ENCODE assay signal across 19 mouse cellular contexts in the genomic region with DNA sequence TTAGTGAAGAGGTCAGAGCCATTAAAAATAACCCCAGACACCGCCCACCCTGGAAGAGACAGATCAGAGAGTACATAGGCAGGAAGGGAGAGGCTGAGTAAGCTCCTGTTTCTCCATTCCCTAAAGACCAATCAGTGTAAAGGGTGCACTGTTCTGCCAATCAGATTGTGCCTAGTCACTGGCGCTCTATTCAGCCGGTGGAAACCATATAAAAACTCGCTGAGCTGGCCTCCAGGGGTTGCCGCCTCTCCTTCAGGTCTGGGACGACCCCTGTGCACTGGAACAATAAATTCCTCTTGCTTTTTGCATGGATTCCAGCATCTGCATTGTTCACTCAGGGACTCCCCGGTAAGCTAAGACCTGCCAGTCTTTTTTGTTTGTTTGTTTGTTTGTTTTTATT.
DNase-seq lines count a peak whose midpoint lies in the region; ATAC-seq and TF ChIP-seq lines count a peak whose summit lies in the region.
"Had no signal": no experiment of that assay in that cellular context is flagged by ENCODE, and none has a peak within 500 bp of the region (broad histone marks: within the 10 kb centered on the region; RNA-seq: fewer than 3 reads in every experiment).

No protein-coding gene starts in this region.

- intact Hi-C loops in left cerebral cortex, adult 2 months (cut with DNase I), result no loop called here
- intact Hi-C loops in left cerebral cortex, postnatal 25 days (cut with DNase I), result no loop called here

- H3K9me3 ChIP-seq in hindbrain, embryonic 11.5 days (ENCODE audit: control insufficient read depth, low read length), result no peaks in the 10 kb centered on the region
- no peaks in the 10 kb centered on the region for H3K9me3 ChIP-seq in hindbrain, postnatal 0 days (ENCODE audit: low read length)
- H3K9me3 ChIP-seq: embryonic facial prominence, embryonic 12.5 days; hindbrain, embryonic 12.5 days had no signal

- 0 out of 2 replicates have a peak, but pooled peaks have one; percentile 17 for ATAC-seq in hindbrain, embryonic 11.5 days (ENCODE audit: low FRiP score)
- no peak for ATAC-seq in hindbrain, postnatal 0 days
- ATAC-seq: forebrain, postnatal 0 days; hindbrain, embryonic 16.5 days had no signal

- no peaks in the 10 kb centered on the region for H3K27me3 ChIP-seq in hindbrain, embryonic 11.5 days (ENCODE audit: control insufficient read depth, insufficient read depth, low read length)
- no peaks in the 10 kb centered on the region for H3K27me3 ChIP-seq in hindbrain, postnatal 0 days (ENCODE audit: insufficient read depth, low read length)
- H3K27me3 ChIP-seq: embryonic facial prominence, embryonic 12.5 days; heart, embryonic 12.5 days; hindbrain, embryonic 12.5 days had no signal

- 87% methylated on average over 7 of the region's 7 CpGs for WGBS in hindbrain, embryonic 11.5 days
- WGBS in hindbrain, postnatal 0 days, result 84% methylated on average over 7 of the region's 7 CpGs

- no peaks in the 10 kb centered on the region for H3K4me1 ChIP-seq in hindbrain, embryonic 11.5 days (replicated peaks; ENCODE audit: control insufficient read depth, insufficient read depth, low read length)
- H3K4me1 ChIP-seq in hindbrain, postnatal 0 days (ENCODE audit: insufficient read depth, low read length), result no peaks in the 10 kb centered on the region
- H3K4me1 ChIP-seq: embryonic facial prominence, embryonic 12.5 days; hindbrain, embryonic 12.5 days had no signal

- no peak overlapping the region for H3K9ac ChIP-seq in hindbrain, embryonic 11.5 days (ENCODE audit: low read depth, low read length)
- H3K9ac ChIP-seq in hindbrain, postnatal 0 days (replicated peaks; ENCODE audit: low read length), result no peak overlapping the region
- H3K9ac ChIP-seq: embryonic facial prominence, embryonic 12.5 days; forebrain, postnatal 0 days; heart, embryonic 12.5 days; hindbrain, embryonic 12.5 days had no signal

- H3K27ac ChIP-seq in hindbrain, embryonic 11.5 days (ENCODE audit: low read depth, low read length), result no peak overlapping the region
- H3K27ac ChIP-seq in hindbrain, postnatal 0 days, result no peak overlapping the region
- H3K27ac ChIP-seq in left cerebral cortex, adult 2 months, result no peak overlapping the region
- H3K27ac ChIP-seq: embryonic facial prominence, embryonic 12.5 days; hindbrain, embryonic 12.5 days had no signal

- no peak overlapping the region for H3K4me2 ChIP-seq in hindbrain, embryonic 11.5 days (replicated peaks; ENCODE audit: low read depth, low read length)
- no peak overlapping the region for H3K4me2 ChIP-seq in hindbrain, postnatal 0 days (ENCODE audit: low read depth, low read length)
- H3K4me2 ChIP-seq: embryonic facial prominence, embryonic 12.5 days; heart, embryonic 12.5 days; hindbrain, embryonic 12.5 days had no signal

- no peak for TF ChIP-seq CTCF in hindbrain, postnatal 0 days (IDR thresholded peaks at IDR 0.05; ENCODE audit: low read depth)
- no peak for TF ChIP-seq CTCF in left cerebral cortex, adult 2 months (IDR thresholded peaks at IDR 0.05)

- no peak overlapping the region for H3K4me3 ChIP-seq in hindbrain, embryonic 11.5 days (ENCODE audit: low read depth, low read length)
- no peak overlapping the region for H3K4me3 ChIP-seq in hindbrain, postnatal 0 days (ENCODE audit: low read length)
- no peak overlapping the region for H3K4me3 ChIP-seq in left cerebral cortex, adult 2 months
- H3K4me3 ChIP-seq: embryonic facial prominence, embryonic 12.5 days; heart, embryonic 12.5 days; hindbrain, embryonic 12.5 days had no signal

- H3K36me3 ChIP-seq in hindbrain, embryonic 11.5 days (ENCODE audit: control insufficient read depth, insufficient read depth, low read length), result no peaks in the 10 kb centered on the region
- no peaks in the 10 kb centered on the region for H3K36me3 ChIP-seq in hindbrain, postnatal 0 days (ENCODE audit: insufficient read depth, low read length)
- H3K36me3 ChIP-seq: embryonic facial prominence, embryonic 12.5 days; heart, embryonic 12.5 days; hindbrain, embryonic 12.5 days had no signal

- peak; percentile 39 to 81 for DNase-seq in adrenal gland, adult (ENCODE audit: inconsistent age in 2 of 2, low spot score in 1 of 2)
- DNase-seq in adrenal gland, postnatal 4 days (ENCODE audit: low spot score in 2 of 2), result no peak
- DNase-seq in hindbrain, embryonic 11.5 days (ENCODE audit: low spot score), result no peak
- no peak for DNase-seq in hindbrain, postnatal 0 days (ENCODE audit: low spot score)
- DNase-seq in adrenal gland, adult 8-10 months, result peak; percentile 34
- DNase-seq in layer of hippocampus, postnatal 10 days (ENCODE audit: low spot score in 2 of 2), result no peak
- DNase-seq in left cerebral cortex, adult 2 months (ENCODE audit: extremely low spot score in 1 of 2, low spot score in 2 of 2), result no peak
- DNase-seq in left cerebral cortex, postnatal 25 days (ENCODE audit: low spot score in 2 of 2), result no peak
- DNase-seq: cerebellum, adult 11-12 months; cerebellum, adult 9-10 months; cerebellum, postnatal 25 days; forebrain, postnatal 0 days; gastrocnemius, postnatal 14 days; heart, postnatal 36 days; kidney, adult 9 months had no signal

Comparison
In these comparisons a context has a peak if more than half of its experiments do, and no peak if none do; other contexts are left out.
1. DNase-seq: peak in adrenal gland, adult (2 of 2) and adrenal gland, adult 8-10 months (single experiment); none in adrenal gland, postnatal 4 days (0 of 2), hindbrain, embryonic 11.5 days (single experiment), hindbrain, postnatal 0 days (single experiment), layer of hippocampus, postnatal 10 days (0 of 2), left cerebral cortex, adult 2 months (0 of 2) and left cerebral cortex, postnatal 25 days (0 of 2).